Mouse (Mus musculus): ENCODE measurements at regions not wholly inside any gene's neighbourhood (a gene's known extent, or its start where the extent isn't known, plus 50 kb on each side); places are given as distances from the start of the nearest gene placed in this dataset.
A peak's percentile ranks its signal among the peaks of the same experiment; 100 is the strongest.
"Not testable (repeated sequence)": the region's sequence is repeated elsewhere in the genome, so short reads cannot be mapped to it uniquely, and the experiment has no call there.

DNA sequence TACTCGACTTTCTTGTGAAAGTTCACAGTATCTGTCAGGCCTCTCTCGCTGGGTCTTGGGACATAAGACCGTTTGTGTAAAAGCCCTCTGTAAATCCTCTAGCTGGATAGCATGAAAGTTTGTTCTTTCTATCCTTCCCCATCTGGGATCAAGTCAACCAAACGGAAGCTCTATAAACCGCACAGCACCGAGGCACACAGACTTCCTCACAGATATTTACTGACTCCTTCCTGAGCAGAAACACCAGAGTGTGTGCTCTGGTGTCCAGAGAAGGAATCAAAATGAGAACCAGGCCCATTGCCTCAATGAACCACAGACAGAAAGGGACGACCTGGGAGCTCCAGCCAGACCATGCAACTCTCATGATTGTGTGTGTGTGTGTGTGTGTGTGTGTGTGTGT, 502.6 kb downstream of the Gja1 start:
- Histone ChIP-seq H3K27me3 (ENCODE audit: control insufficient read depth, insufficient read depth, low read length) (no peaks in the 10 kb centered on the region), H3K4me1 (ENCODE audit: control insufficient read depth, insufficient read depth, low read length) (no peaks in the 10 kb centered on the region), H3K4me3 (no peak overlapping the region), H3K36me3 (ENCODE audit: control insufficient read depth, insufficient read depth, low read length) (no peaks in the 10 kb centered on the region), H3K27ac (no peak overlapping the region), H3K9ac (ENCODE audit: low read depth, low read length) (no peak overlapping the region), H3K79me2 (replicated peaks; ENCODE audit: control insufficient read depth, insufficient read depth, low read length) (no peaks in the 10 kb centered on the region)
- WGBS: 76% methylated on average over 7 of the region's 7 CpGs
- intact Hi-C loops (cut with DNase I): no loop called here
- no peak for TF ChIP-seq POLR2A (IDR thresholded peaks at IDR 0.05; ENCODE audit: insufficient read depth, low read depth, low read length)
- no peak for TF ChIP-seq CTCF (IDR thresholded peaks at IDR 0.05)
- no peak for TF ChIP-seq EP300 (IDR thresholded peaks at IDR 0.05; ENCODE audit: insufficient read depth, low read depth, low read length)
- DNase-seq: peak in 1 of 2 experiments; percentile 3

DNA sequence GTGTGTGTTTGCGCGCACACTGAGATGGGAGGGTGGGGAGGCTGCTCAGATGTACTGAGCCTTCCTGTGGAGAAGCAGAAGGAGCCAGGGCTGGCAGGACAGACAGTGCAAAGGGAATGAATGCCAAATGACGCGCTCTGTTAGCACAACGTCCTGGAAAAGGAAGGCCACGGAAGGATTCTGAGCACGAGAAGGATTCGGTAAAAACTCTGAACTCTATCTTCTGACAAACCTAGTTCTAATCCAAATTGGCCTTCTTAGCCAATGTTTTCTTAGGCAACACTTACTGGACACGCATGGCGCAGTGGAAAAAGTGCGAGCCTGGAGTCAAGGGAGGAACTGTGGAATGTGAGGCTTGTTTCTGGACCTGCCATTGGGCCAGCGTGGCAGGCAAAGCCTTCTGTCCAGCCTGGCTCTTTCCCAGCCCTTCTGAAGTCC, 503.0 kb downstream of the Gja1 start:
- no peak overlapping the region for H3K4me3 ChIP-seq
- H3K79me2 ChIP-seq (replicated peaks; ENCODE audit: control insufficient read depth, insufficient read depth, low read length): no peaks in the 10 kb centered on the region
- no peaks in the 10 kb centered on the region for H3K4me1 ChIP-seq (ENCODE audit: control insufficient read depth, insufficient read depth, low read length)
- no peak overlapping the region for H3K27ac ChIP-seq
- no peak overlapping the region for H3K9ac ChIP-seq (ENCODE audit: low read depth, low read length)
- 66% methylated on average over 12 of the region's 12 CpGs for WGBS
- TF ChIP-seq EP300 (IDR thresholded peaks at IDR 0.05; ENCODE audit: insufficient read depth, low read depth, low read length) (0 out of 2 replicates have a peak, but pooled peaks have one; percentile 19), CTCF (IDR thresholded peaks at IDR 0.05) (no peak), POLR2A (IDR thresholded peaks at IDR 0.05; ENCODE audit: insufficient read depth, low read depth, low read length) (no peak)
- peak; percentile 21 to 56 for DNase-seq
- intact Hi-C loops (cut with DNase I): no loop called here
- H3K36me3 ChIP-seq (ENCODE audit: control insufficient read depth, insufficient read depth, low read length): no peaks in the 10 kb centered on the region
- no peaks in the 10 kb centered on the region for H3K27me3 ChIP-seq (ENCODE audit: control insufficient read depth, insufficient read depth, low read length)

DNA sequence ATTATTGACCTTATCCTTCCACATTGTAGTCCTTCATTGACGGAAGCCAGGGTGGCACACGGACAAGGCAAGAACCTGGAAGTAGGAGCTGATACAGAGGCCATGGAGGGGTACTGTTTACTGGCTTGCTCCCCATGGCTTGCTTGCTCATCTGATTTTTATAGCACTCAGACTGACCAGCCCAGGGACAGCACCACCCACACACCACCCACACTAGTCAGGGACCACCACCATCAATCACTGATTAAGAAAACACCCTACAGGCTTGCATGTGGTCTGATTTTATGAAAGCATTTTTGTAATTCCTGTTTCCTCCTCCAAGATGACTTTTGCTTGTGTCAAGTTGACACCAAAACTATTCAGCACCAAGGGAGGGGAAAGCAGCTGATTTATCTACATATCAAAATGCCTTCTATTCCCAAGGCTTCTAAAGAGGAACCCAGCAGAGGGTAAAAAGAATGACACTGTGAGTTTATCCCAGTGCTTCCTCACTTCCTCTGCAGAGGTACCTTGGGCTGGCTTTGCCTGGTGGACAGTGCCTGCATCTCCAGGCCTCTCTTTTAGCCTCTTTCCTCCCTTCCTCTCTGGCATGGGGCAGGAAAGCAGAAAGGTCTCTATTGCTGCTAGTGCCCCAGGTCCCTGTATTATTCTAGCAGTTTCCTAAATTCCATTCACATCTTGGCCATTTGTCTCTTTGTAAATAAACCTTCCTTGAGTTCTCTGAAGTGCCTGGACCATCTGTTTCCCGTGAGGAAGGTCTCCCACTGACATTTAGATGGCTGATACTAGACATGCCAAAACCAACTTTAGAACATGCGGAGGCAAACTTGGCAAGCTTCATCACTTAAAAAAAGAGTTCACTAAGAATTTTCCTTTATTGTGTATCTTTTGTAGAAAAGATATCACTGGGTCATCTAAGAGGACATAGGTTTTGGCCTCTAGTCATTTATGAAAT, 507.6 kb downstream of the Gja1 start:
- no peak overlapping the region for H3K4me3 ChIP-seq
- no peaks in the 10 kb centered on the region for H3K27me3 ChIP-seq (ENCODE audit: control insufficient read depth, insufficient read depth, low read length)
- H3K36me3 ChIP-seq (ENCODE audit: control insufficient read depth, insufficient read depth, low read length): no peaks in the 10 kb centered on the region
- H3K79me2 ChIP-seq (replicated peaks; ENCODE audit: control insufficient read depth, insufficient read depth, low read length): no peaks in the 10 kb centered on the region
- no peak for DNase-seq
- 57% methylated on average over 4 of the region's 4 CpGs for whole genome bisulfite sequencing
- H3K27ac ChIP-seq: no peak overlapping the region
- H3K9ac ChIP-seq (ENCODE audit: low read depth, low read length): no peak overlapping the region
- TF ChIP-seq CTCF (IDR thresholded peaks at IDR 0.05): no peak
- TF ChIP-seq POLR2A (IDR thresholded peaks at IDR 0.05; ENCODE audit: insufficient read depth, low read depth, low read length): no peak
- no peak for TF ChIP-seq EP300 (IDR thresholded peaks at IDR 0.05; ENCODE audit: insufficient read depth, low read depth, low read length)
- no peaks in the 10 kb centered on the region for H3K4me1 ChIP-seq (ENCODE audit: control insufficient read depth, insufficient read depth, low read length)
- intact Hi-C loops (cut with DNase I): no loop called here

DNA sequence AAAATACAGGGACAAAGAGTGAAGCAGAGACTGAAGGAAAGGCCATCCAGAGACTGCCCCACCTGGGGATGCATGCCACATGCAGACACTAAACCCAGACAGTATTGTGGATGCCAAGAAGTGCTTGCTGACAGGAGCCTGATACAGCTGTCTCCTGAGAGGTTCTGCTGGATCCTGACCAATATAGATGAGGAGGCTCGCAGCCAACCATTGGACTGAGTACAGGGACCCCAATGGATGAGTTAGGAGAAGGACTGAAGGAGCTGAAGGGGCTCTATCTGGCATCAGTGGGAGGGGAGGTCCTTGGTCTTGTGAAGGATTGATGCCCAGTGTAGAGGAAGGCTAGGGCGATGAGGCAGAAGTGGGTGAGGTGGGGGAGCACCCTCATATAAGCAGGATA, 514.4 kb downstream of the Gja1 start:
- H3K27me3 ChIP-seq (ENCODE audit: control insufficient read depth, insufficient read depth, low read length); DNase-seq; H3K27ac ChIP-seq; H3K36me3 ChIP-seq (ENCODE audit: control insufficient read depth, insufficient read depth, low read length); H3K4me3 ChIP-seq; intact Hi-C loops (cut with DNase I); H3K4me1 ChIP-seq (ENCODE audit: control insufficient read depth, insufficient read depth, low read length); H3K79me2 ChIP-seq (replicated peaks; ENCODE audit: control insufficient read depth, insufficient read depth, low read length); H3K9ac ChIP-seq (ENCODE audit: low read depth, low read length): not testable (repeated sequence)
- WGBS: 68% methylated on average over 2 of the region's 2 CpGs

DNA sequence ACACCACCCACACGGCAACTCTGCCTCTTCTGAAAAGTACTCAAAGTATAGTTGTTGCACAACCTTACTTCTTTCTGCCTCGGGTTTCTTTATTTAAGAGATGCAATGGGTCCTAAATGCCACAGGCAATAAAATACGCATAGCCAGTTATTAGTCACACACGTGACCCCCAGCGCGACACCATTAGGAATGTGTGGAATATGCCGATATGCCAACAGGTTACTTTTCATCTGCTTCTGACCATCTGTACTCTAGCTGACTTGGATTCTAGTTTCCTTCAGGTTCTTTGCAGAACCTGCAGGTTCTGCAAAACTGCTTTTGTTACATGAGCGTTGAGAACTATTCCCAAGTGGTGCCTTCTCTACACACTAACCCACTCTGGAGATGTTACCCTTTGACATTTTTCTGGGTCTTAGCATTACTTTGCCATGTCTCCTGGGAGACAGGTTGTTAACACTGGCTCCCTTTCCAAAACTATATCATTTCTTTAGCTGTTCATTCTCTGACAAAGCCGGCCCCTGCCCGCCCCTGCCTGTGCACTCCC, 515.6 kb downstream of the Gja1 start:
- H3K36me3 ChIP-seq (ENCODE audit: control insufficient read depth, insufficient read depth, low read length): no peaks in the 10 kb centered on the region
- intact Hi-C loops (cut with DNase I): no loop called here
- no peak overlapping the region for H3K9ac ChIP-seq (ENCODE audit: low read depth, low read length)
- 86% methylated on average over 10 of the region's 10 CpGs for WGBS
- H3K4me3 ChIP-seq: no peak overlapping the region
- H3K27ac ChIP-seq: no peak overlapping the region
- H3K79me2 ChIP-seq (replicated peaks; ENCODE audit: control insufficient read depth, insufficient read depth, low read length): no peaks in the 10 kb centered on the region
- H3K27me3 ChIP-seq (ENCODE audit: control insufficient read depth, insufficient read depth, low read length): no peaks in the 10 kb centered on the region
- no peaks in the 10 kb centered on the region for H3K4me1 ChIP-seq (ENCODE audit: control insufficient read depth, insufficient read depth, low read length)
- DNase-seq: no peak
- TF ChIP-seq POLR2A (IDR thresholded peaks at IDR 0.05; ENCODE audit: insufficient read depth, low read depth, low read length) (no peak), EP300 (IDR thresholded peaks at IDR 0.05; ENCODE audit: insufficient read depth, low read depth, low read length) (no peak), CTCF (IDR thresholded peaks at IDR 0.05) (no peak)

DNA sequence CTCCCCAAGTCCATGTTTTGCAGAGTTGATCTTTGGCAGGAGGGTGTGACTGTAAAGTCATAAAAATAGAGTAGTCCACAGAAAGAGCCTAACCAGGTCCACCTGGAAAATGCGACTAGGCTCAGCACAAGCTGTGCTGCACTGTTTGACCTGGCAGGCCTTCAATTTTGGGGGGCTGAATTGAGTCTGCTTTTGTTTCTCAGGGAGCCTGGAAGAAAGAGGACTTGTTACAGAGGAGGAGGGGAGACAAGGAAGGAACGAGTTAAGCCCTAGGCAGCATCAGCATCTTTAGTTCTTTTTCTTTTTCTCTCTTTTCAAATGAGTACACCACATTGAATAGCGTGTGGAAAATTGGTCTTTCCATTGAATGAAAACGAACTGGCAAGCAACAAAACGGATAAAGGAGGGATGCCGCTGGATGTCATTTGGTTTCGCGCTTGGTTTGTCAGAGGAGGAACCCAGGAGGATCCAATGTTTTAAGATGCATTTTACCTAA, 516.1 kb downstream of the Gja1 start:
- no peaks in the 10 kb centered on the region for H3K36me3 ChIP-seq (ENCODE audit: control insufficient read depth, insufficient read depth, low read length)
- no peak overlapping the region for H3K4me3 ChIP-seq
- H3K27ac ChIP-seq: no peak overlapping the region
- no peak for DNase-seq
- TF ChIP-seq EP300 (IDR thresholded peaks at IDR 0.05; ENCODE audit: insufficient read depth, low read depth, low read length): no peak
- H3K79me2 ChIP-seq (replicated peaks; ENCODE audit: control insufficient read depth, insufficient read depth, low read length): no peaks in the 10 kb centered on the region
- WGBS: 74% methylated on average over 8 of the region's 8 CpGs
- no peak overlapping the region for H3K9ac ChIP-seq (ENCODE audit: low read depth, low read length)
- no peaks in the 10 kb centered on the region for H3K4me1 ChIP-seq (ENCODE audit: control insufficient read depth, insufficient read depth, low read length)
- no peaks in the 10 kb centered on the region for H3K27me3 ChIP-seq (ENCODE audit: control insufficient read depth, insufficient read depth, low read length)
- intact Hi-C loops (cut with DNase I): no loop called here
